Mouse (Mus musculus) G1E (cell line): ENCODE measurements around the gene Med21.

ENCODE experiments used
- CTCF ChIP-seq: IDR thresholded peaks from 2 replicates; pipeline ENCODE4 v1.5.1; 2012; ENCODE audit warnings: low read depth, low read length, inconsistent platforms, mixed read lengths
- GATA1 ChIP-seq: IDR thresholded peaks from 2 replicates; pipeline ENCODE4 v1.6.1; 2012; ENCODE audit warnings: borderline replicate concordance, low read length, inconsistent platforms, mixed read lengths
- POLR2AphosphoS5 ChIP-seq: IDR thresholded peaks from 2 replicates; pipeline ENCODE4 v1.6.1; 2012; ENCODE audit warnings: low read depth, low read length, inconsistent platforms; ENCODE audit not compliant: insufficient replicate concordance
- TAL1 ChIP-seq: conservative IDR thresholded peaks from 2 replicates; pipeline ENCODE4 v1.6.1; 2012; ENCODE audit warnings: low read depth, low read length, inconsistent platforms, mixed read lengths

GRCm38 (mm10) chr6:146614541-146614940 is 27.8 kb upstream of the Med21 start:
- no peak for TF ChIP-seq CTCF
- TF ChIP-seq POLR2AphosphoS5, result no peak
- no peak for TF ChIP-seq TAL1
- TF ChIP-seq GATA1, result no peak
